Mouse (Mus musculus): ENCODE measurements around the gene Gm21725.
"Not testable (repeated sequence)": the region's sequence is repeated elsewhere in the genome, so short reads cannot be mapped to it uniquely, and the experiment has no call there.

The Gm21725 gene

GRCm38 (mm10) chrY:13348963-13349362 lies at the start of gene Gm21725:
TSS of gene Gm21725 (minus strand) at chrY:13349063.
- DNase-seq (ENCODE audit: low read depth, low spot score) = not testable (repeated sequence)

Data from c-Kit-negative CD71-positive TER-119-positive erythroid progenitor cells, embryonic 14.5 days (primary cell).